Mouse (Mus musculus): ENCODE results near the gene Rnf135.

- TF ChIP-seq CTCF (IDR thresholded peaks at IDR 0.05; ENCODE audit: control insufficient read depth, insufficient read depth, low read length): no peak
- TF ChIP-seq POLR2A (IDR thresholded peaks at IDR 0.05; ENCODE audit: borderline replicate concordance, control insufficient read depth, low read depth, low read length): no peak
Observed at GRCm38 (mm10) chr11:80142872-80143271, 40.8 kb upstream of the Rnf135 start.

All from bone marrow, adult 2 months (tissue).